Mouse (Mus musculus) liver, embryonic 14.5 days (tissue): Measurements from ENCODE around the gene Cep97.

ENCODE experiments used
- CTCF ChIP-seq: IDR thresholded peaks from 2 replicates; pipeline ENCODE4 v1.5.1; 2016; ENCODE audit warnings: antibody characterized with exemption, low read depth, control low read depth
- EP300 ChIP-seq: IDR thresholded peaks from 2 replicates; pipeline ENCODE4 v1.6.1; 2016; ENCODE audit warnings: antibody characterized with exemption, low read depth

DNA sequence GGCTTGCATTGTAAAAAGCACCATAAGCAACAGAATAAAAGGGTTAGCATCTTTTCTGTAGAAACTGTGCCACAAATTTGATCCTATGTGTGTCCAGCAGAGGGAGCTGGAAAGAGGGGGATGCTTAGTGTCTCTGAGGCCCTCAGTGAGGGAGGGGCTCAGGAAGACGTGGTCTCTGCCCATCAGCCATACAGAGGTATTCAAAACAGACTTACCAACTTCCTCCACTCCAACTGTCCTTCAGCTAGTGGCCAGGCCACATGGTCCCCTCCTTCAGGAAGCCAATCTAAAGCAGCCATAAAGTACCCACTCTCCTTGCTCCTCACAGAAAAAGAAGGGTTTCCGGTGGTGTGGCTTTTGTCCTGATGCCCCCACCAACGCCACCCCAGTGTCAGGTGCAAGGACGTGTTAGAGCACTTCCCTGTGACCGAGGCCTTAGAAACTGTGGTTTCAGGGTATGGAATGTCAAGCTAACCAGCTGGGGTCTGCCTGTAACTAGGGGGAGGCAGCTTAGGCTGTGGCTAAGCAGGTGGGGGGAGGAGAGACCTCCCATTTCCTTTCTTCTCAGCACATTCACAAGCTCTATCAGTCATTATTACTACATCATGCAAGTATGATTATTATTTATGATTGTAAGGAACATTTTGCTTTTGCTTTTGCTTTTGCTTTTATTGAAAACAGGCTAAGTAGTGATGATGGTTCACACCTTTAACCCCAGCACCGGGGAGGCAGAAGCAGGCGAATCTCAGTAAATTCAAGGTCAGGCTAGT lies 46.7 kb downstream of the Cep97 start:
- peak; percentile 62 for TF ChIP-seq CTCF
- no peak for TF ChIP-seq EP300
